Mouse (Mus musculus): ENCODE results near the gene Kansl1. TPM values are rescaled to one million over a fixed set of nuclear protein-coding genes. Genes with fewer than 3 reads are reported as not detected.

Gene Kansl1
- total RNA-seq, 2 experiments from 2014 or later = 40.9 to 46.3 TPM

GRCm38 (mm10) chr11:104363823-104364600, 104.6 kb downstream of the Kansl1 start:
- no peak for DNase-seq

DNA sequence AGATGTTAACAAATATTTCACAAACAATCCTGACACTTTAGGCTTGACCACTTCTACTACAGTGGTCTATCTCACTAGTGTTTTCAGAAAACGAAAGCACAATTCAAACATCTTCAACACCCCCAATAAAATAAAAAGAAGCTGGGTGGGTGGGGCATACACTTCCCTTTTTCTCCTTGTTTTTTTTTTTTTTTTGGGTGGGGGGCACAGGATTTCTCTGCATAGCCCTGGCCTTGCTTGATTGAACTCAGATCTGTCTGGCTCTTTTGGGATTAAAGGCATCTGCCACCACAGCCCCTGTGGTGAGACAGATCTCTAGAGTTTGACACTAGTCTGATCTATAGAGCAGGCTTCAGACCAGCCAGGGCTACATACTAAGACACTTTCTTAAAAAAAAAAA, 106.0 kb downstream of the Kansl1 start:
- no peak for DNase-seq

DNA sequence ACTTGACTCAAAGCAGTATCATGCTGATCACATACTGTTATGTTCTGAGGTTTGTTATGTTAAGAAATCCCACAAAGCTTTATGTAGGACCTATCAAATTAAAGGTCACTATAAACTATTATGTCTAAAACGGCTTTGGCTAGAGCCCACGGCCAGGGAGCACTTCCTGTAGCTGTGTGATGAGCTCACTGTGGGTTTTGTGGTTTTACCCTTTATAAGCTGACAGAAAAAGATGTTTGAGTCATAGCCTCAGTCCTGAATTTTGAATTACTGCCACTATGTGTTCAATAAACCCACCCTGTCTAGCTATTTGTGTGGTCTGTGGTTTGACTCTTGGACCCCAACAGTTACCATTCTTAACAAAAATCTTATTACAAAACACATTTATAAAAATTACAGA, 106.9 kb downstream of the Kansl1 start:
- DNase-seq = no peak

DNA sequence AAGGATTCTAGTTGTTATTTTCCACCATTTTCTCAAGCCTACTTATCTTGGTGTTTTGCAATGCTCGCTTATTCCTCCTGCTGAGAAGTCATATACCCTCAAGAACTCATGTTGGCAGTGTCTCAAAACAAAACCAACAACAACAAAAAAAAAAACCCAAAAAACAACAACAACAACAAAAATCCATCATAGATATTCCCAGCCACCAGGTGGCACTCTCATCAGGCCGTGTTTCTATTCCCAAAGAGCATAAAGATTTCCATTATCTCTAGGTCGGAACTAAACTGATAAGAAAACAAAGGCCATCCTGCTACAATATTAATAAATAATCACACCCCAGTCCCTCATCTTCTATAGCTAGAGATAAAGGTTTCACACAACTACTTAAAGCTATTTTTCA, 121.7 kb downstream of the Kansl1 start:
- DNase-seq = peak; percentile 41

GRCm38 (mm10) chr11:104334946-104335345, 133.7 kb downstream of the Kansl1 start:
- DNase-seq = no peak

GRCm38 (mm10) chr11:104334115-104334514, 134.5 kb downstream of the Kansl1 start:
- DNase-seq = no peak

DNA sequence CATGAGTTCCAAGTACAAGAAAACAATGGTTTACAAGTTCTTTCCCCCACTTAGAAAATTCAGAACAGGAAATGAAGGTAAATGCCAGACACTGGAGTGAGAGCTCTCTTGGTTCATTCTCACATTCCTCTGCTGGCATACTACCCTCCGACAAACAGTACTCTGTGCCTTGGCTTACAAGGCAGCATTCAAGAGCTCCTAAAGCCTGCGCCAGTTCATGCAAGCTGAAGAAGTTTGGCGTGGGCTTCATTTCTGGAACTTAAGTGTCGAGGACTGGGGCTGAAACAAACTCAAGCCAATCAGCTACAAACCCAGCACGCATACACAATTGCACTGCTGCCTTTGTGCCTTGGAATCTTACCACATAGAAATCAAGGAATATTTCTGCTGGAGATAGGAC, 136.6 kb downstream of the Kansl1 start:
- no peak for DNase-seq

DNA sequence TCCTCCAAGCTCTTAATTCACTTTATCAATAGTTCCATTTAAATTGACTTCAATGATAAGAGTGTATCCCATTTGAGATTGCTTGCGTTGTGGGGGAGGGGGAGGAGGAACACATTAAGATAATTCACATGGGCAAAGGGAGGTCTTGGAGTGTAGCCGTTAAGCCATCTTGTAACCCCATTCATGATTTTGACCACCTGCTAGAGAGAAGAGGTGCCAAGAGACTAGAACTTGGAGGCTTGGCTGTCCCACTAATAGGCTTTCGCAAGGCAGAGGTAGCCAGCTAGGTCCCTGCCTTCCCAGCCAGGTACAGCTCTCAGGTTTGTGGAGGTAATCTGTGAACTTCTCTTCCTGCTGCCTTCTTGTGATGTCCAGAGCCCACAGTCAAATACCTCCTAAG, 137.5 kb downstream of the Kansl1 start:
- no peak for DNase-seq

- no peak for DNase-seq
These were observed 138.5 kb downstream of the Kansl1 start for GRCm38 (mm10) chr11:104330151-104330550.

DNA sequence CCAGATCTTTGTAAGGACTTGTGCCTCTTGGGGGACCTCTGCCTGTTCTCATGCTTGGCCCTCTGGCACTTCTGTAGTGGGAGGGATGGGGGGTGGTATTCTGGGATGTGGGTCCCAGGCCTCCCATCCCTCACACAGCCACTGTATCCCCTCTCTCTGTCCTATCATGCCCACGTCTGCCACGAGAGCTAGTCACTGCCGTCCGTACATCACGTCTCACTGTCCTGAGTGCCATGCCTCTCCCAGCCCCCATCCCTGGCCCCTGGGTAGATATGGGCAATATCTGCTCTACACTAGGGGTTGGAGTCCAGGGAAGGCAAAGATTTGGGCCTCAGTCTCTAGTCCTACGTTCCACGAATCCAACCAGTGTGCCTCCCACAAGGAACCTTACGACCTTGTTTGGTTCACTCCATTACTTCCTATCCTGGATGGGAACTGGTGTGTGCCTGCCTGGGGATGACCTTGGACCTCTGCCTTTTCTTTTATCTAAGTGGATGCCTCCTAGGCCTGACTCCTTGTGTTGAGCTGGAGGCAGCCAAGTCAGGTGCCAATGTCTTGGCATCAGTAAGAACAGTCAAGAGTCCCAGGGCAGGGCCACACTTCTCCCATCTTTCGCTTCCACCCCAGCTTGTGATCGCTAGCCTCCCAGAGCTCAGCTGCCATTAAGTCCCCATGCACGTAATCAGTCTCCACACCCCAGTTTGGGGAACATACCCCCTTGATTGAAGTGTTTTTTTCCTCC, 139.3 kb downstream of the Kansl1 start:
- DNase-seq = no peak

GRCm38 (mm10) chr11:104327946-104328345, 140.7 kb downstream of the Kansl1 start:
- no peak for DNase-seq

DNA sequence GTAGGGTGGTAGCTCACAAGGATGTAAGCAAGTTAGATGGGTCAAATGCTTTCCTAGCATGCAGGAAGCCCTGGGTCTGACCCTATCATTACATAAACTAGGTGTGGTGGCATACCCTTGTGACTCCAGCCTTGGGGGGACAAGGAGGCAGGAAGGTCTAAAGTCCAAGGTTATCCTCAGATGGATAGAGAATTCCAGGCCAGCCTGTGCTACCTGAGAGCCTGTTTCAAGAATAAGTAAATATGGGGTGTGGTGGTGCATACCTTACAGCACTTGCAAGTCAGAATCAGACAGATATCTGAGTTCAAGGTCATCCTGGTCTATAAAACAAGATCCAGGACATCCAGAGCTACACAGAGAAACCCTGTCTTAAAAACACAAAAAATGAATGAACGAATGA, 141.2 kb downstream of the Kansl1 start:
- DNase-seq = no peak

- no peak for DNase-seq
These were observed 146.5 kb downstream of the Kansl1 start for GRCm38 (mm10) chr11:104322142-104322541.

DNA sequence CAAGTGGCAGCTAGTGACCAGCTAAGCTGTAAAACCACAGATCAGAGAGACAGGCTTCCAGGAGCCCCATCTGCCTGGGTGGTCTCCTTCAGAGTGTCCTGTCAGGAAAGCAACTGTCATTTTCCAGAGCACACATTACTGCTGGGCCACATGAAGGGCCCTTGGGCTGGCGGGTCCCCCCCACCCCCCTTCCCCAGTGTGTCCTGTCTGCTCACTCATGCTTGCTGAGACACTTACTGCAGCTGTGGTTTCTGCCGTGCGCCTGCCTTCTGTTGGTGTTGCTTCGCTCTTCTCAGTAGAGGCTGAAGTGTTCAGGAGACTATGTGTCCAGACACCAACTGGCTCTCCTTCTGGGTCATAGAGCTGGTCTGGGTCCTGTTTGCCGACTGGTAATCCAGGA, 148.2 kb downstream of the Kansl1 start:
- no peak for DNase-seq

- DNase-seq = peak; percentile 56
These were observed 149.5 kb downstream of the Kansl1 start for GRCm38 (mm10) chr11:104318940-104319781.

GRCm38 (mm10) chr11:104317631-104318030, 151.0 kb downstream of the Kansl1 start:
- DNase-seq = no peak

- DNase-seq = peak; percentile 36
These were observed 151.8 kb downstream of the Kansl1 start for GRCm38 (mm10) chr11:104316685-104317400.

- DNase-seq = peak; percentile 87
These were observed 153.0 kb downstream of the Kansl1 start for GRCm38 (mm10) chr11:104315703-104316102.

GRCm38 (mm10) chr11:104311643-104312042, 157.0 kb downstream of the Kansl1 start:
- no peak for DNase-seq

- DNase-seq = no peak
These were observed 158.3 kb downstream of the Kansl1 start for GRCm38 (mm10) chr11:104310226-104310887.
